Mouse (Mus musculus) cortical plate, adult 2 months (tissue): ENCODE results near the gene Nodal.

Experiments used
- CTCF ChIP-seq: fragments of 200-500 bp; IDR thresholded peaks from 2 replicates; pipeline ENCODE4 v1.5.1; 2011; ENCODE audit warnings: mild to moderate bottlenecking, control low read depth, low read length; ENCODE audit not compliant: insufficient read depth; ENCODE audit errors: extremely low read depth
- POLR2A ChIP-seq: fragments of 200-500 bp; IDR thresholded peaks from 2 replicates; pipeline ENCODE4 v1.6.1; 2011; ENCODE audit warnings: mild to moderate bottlenecking, low read length, control low read depth; ENCODE audit not compliant: insufficient read depth; ENCODE audit errors: extremely low read depth

- TF ChIP-seq CTCF (no peak), POLR2A (no peak)
Observed at GRCm38 (mm10) chr10:61402911-61403310, 14.9 kb upstream of the Nodal start.
